Mouse (Mus musculus) liver, embryonic 12.5 days (tissue): ENCODE data around the gene Frmd5. TPM values are rescaled to one million over a fixed set of nuclear protein-coding genes. Genes with fewer than 3 reads are reported as not detected.
A peak's percentile ranks its signal among the peaks of the same experiment; 100 is the strongest.
"Not testable (repeated sequence)": the region's sequence is repeated elsewhere in the genome, so short reads cannot be mapped to it uniquely, and the experiment has no call there.

Source experiments
- ATAC-seq: fragments of 200-750 bp; cut with Nextera tagmentation; 2 replicates; pipeline ENCODE4 v1.8.0; 2017; ENCODE audit warnings: moderate number of reproducible peaks, mild to moderate bottlenecking, moderate library complexity
- H3K27ac ChIP-seq: fragments of 300-500 bp; sonication (generic); 2 replicates; pipeline ENCODE4 v1.5.1; 2016; ENCODE audit warnings: mild to moderate bottlenecking
- H3K27me3 ChIP-seq: fragments of 300-500 bp; sonication (generic); replicated peaks from 2 replicates; pipeline ENCODE4 v1.6.1; 2016; ENCODE audit warnings: mild to moderate bottlenecking, moderate library complexity
- H3K36me3 ChIP-seq: fragments of 300-500 bp; sonication (generic); 2 replicates; pipeline ENCODE4 v1.6.1; 2016; ENCODE audit warnings: mild to moderate bottlenecking, moderate library complexity
- H3K4me1 ChIP-seq: fragments of 300-500 bp; sonication (generic); 2 replicates; pipeline ENCODE4 v1.6.1; 2016
- H3K4me2 ChIP-seq: fragments of 300-500 bp; sonication (generic); 2 replicates; pipeline ENCODE4 v1.6.1; 2016; ENCODE audit warnings: mild to moderate bottlenecking, moderate library complexity
- H3K4me3 ChIP-seq: fragments of 300-500 bp; sonication (generic); 2 replicates; pipeline ENCODE4 v1.5.1; 2016; ENCODE audit warnings: mild to moderate bottlenecking, moderate library complexity
- H3K9ac ChIP-seq: fragments of 300-500 bp; sonication (generic); 2 replicates; pipeline ENCODE4 v1.6.1; 2016; ENCODE audit warnings: mild to moderate bottlenecking, moderate library complexity
- H3K9me3 ChIP-seq: fragments of 300-500 bp; sonication (generic); replicated peaks from 2 replicates; pipeline ENCODE4 v1.6.1; 2016; ENCODE audit warnings: mild to moderate bottlenecking, moderate library complexity
- WGBS: fragments of 180-500 bp; shearing (Covaris S2); methylation state at CpG from one replicate; pipeline ENCODE4 v1.1.7; 2016; ENCODE audit not compliant: insufficient replicate concordance; 5-methylcytosine and 5-hydroxymethylcytosine counted together
- polyA plus RNA-seq: library from polyadenylated mRNA; unstranded; fragments of >200 nt; fragmentation: Nextera tagmentation; extraction: Ambion mirVana; gene quantifications from 2 replicates; pipeline ENCODE4 v1.2.1, GENCODE M21; 2016

Frmd5 gene
- polyA plus RNA-seq, 1 experiment from 2014 or later: 0.25 TPM

GRCm38 (mm10) chr2:121810876-121811275 is 4.0 kb upstream of the Frmd5 start:
- H3K27ac ChIP-seq, H3K9me3 ChIP-seq, H3K36me3 ChIP-seq, H3K4me2 ChIP-seq, H3K9ac ChIP-seq, H3K4me3 ChIP-seq, ATAC-seq: not testable (repeated sequence)
- Histone ChIP-seq H3K4me1 (peaks cover 26% of the 10 kb centered on the region), H3K27me3 (peaks cover 41% of the 10 kb centered on the region)
- WGBS: 44% methylated on average over 6 of the region's 6 CpGs

GRCm38 (mm10) chr2:121809126-121809525 is 2.2 kb upstream of the Frmd5 start:
- 56% methylated on average over 3 of the region's 3 CpGs for WGBS
- Histone ChIP-seq H3K4me3 (no peak overlapping the region), H3K4me1 (peaks cover 27% of the 10 kb centered on the region), H3K27ac (no peak overlapping the region), H3K9me3 (no peaks in the 10 kb centered on the region), H3K9ac (no peak overlapping the region), H3K27me3 (peaks cover 53% of the 10 kb centered on the region), H3K36me3 (no peaks in the 10 kb centered on the region), H3K4me2 (no peak overlapping the region)
- ATAC-seq: no peak

- H3K4me1 ChIP-seq: peaks cover 26% of the 10 kb centered on the region
- H3K4me3 ChIP-seq: peak overlapping the region; percentile 68
- H3K9me3 ChIP-seq: no peaks in the 10 kb centered on the region
- peak; percentile 75 for ATAC-seq
- no peaks in the 10 kb centered on the region for H3K36me3 ChIP-seq
- peak overlapping the region; percentile 84 for H3K4me2 ChIP-seq
- WGBS: 4% methylated on average over 90 of the region's 90 CpGs
- peaks cover 65% of the 10 kb centered on the region for H3K27me3 ChIP-seq
- H3K27ac ChIP-seq: no peak overlapping the region
- H3K9ac ChIP-seq: peak overlapping the region; percentile 44
These were observed 530 bp downstream of the Frmd5 start for GRCm38 (mm10) chr2:121806171-121806943.

- no peaks in the 10 kb centered on the region for H3K4me1 ChIP-seq
- H3K27ac ChIP-seq: no peak overlapping the region
- no peaks in the 10 kb centered on the region for H3K9me3 ChIP-seq
- H3K27me3 ChIP-seq: peaks cover 17% of the 10 kb centered on the region
- no peak overlapping the region for H3K4me3 ChIP-seq
- no peak overlapping the region for H3K9ac ChIP-seq
- no peak for ATAC-seq
- H3K36me3 ChIP-seq: no peaks in the 10 kb centered on the region
- H3K4me2 ChIP-seq: no peak overlapping the region
- 68% methylated on average over 7 of the region's 7 CpGs for WGBS
These were observed 7.8 kb downstream of the Frmd5 start for GRCm38 (mm10) chr2:121799051-121799450.

GRCm38 (mm10) chr2:121795995-121796394 is 10.9 kb downstream of the Frmd5 start:
- Histone ChIP-seq H3K4me3 (no peak overlapping the region), H3K27me3 (0 out of 2 replicates have a peak, but pooled peaks cover 7% of the 10 kb centered on the region), H3K9ac (no peak overlapping the region), H3K36me3 (no peaks in the 10 kb centered on the region), H3K4me2 (no peak overlapping the region), H3K27ac (no peak overlapping the region), H3K4me1 (no peaks in the 10 kb centered on the region), H3K9me3 (no peaks in the 10 kb centered on the region)
- no peak for ATAC-seq
- WGBS: 78% methylated on average over 6 of the region's 6 CpGs

GRCm38 (mm10) chr2:121789777-121790176 is 17.1 kb downstream of the Frmd5 start:
- Histone ChIP-seq H3K9me3 (no peaks in the 10 kb centered on the region), H3K27ac (no peak overlapping the region), H3K9ac (no peak overlapping the region), H3K4me2 (no peak overlapping the region), H3K36me3 (no peaks in the 10 kb centered on the region), H3K4me3 (no peak overlapping the region), H3K4me1 (peaks cover 5% of the 10 kb centered on the region), H3K27me3 (no peaks in the 10 kb centered on the region)
- no peak for ATAC-seq

GRCm38 (mm10) chr2:121788415-121788814 is 18.5 kb downstream of the Frmd5 start:
- no peaks in the 10 kb centered on the region for H3K27me3 ChIP-seq
- no peak for ATAC-seq
- H3K9me3 ChIP-seq: no peaks in the 10 kb centered on the region
- H3K4me3 ChIP-seq: no peak overlapping the region
- H3K4me1 ChIP-seq: peaks cover 5% of the 10 kb centered on the region
- H3K27ac ChIP-seq: no peak overlapping the region
- H3K9ac ChIP-seq: no peak overlapping the region
- no peaks in the 10 kb centered on the region for H3K36me3 ChIP-seq
- H3K4me2 ChIP-seq: no peak overlapping the region
- 80% methylated on average over 2 of the region's 2 CpGs for WGBS

- peaks cover 5% of the 10 kb centered on the region for H3K4me1 ChIP-seq
- ATAC-seq: peak; percentile 86
- H3K9ac ChIP-seq: no peak overlapping the region
- no peaks in the 10 kb centered on the region for H3K36me3 ChIP-seq
- H3K9me3 ChIP-seq: no peaks in the 10 kb centered on the region
- 28% methylated on average over 13 of the region's 13 CpGs for whole genome bisulfite sequencing
- H3K27me3 ChIP-seq: no peaks in the 10 kb centered on the region
- no peak overlapping the region for H3K4me3 ChIP-seq
- peak overlapping the region; percentile 38 for H3K4me2 ChIP-seq
- no peak overlapping the region for H3K27ac ChIP-seq
These were observed 19.1 kb downstream of the Frmd5 start for GRCm38 (mm10) chr2:121787767-121788166.

GRCm38 (mm10) chr2:121787271-121787670 is 19.6 kb downstream of the Frmd5 start:
- H3K4me1 ChIP-seq: peaks cover 5% of the 10 kb centered on the region
- H3K36me3 ChIP-seq: no peaks in the 10 kb centered on the region
- H3K27me3 ChIP-seq: no peaks in the 10 kb centered on the region
- H3K4me3 ChIP-seq: no peak overlapping the region
- H3K9me3 ChIP-seq: no peaks in the 10 kb centered on the region
- peak overlapping the region; percentile 38 for H3K4me2 ChIP-seq
- no peak for ATAC-seq
- WGBS: 28% methylated on average over 7 of the region's 7 CpGs
- H3K9ac ChIP-seq: no peak overlapping the region
- H3K27ac ChIP-seq: no peak overlapping the region

GRCm38 (mm10) chr2:121776219-121776618 is 30.7 kb downstream of the Frmd5 start:
- Histone ChIP-seq H3K9ac (no peak overlapping the region), H3K4me3 (no peak overlapping the region), H3K4me1 (no peaks in the 10 kb centered on the region), H3K27me3 (peaks cover 7% of the 10 kb centered on the region; the same call in 1 of the 2 replicates), H3K27ac (no peak overlapping the region), H3K36me3 (no peaks in the 10 kb centered on the region), H3K9me3 (no peaks in the 10 kb centered on the region), H3K4me2 (no peak overlapping the region)
- ATAC-seq: no peak
- WGBS: 73% methylated on average over 7 of the region's 7 CpGs

- no peak overlapping the region for H3K9ac ChIP-seq
- no peak for ATAC-seq
- H3K9me3 ChIP-seq: no peaks in the 10 kb centered on the region
- H3K27me3 ChIP-seq: no peaks in the 10 kb centered on the region
- no peak overlapping the region for H3K4me2 ChIP-seq
- H3K4me1 ChIP-seq: no peaks in the 10 kb centered on the region
- H3K4me3 ChIP-seq: no peak overlapping the region
- WGBS: 81% methylated on average over 5 of the region's 5 CpGs
- no peaks in the 10 kb centered on the region for H3K36me3 ChIP-seq
- H3K27ac ChIP-seq: no peak overlapping the region
These were observed 42.0 kb downstream of the Frmd5 start for GRCm38 (mm10) chr2:121764851-121765250.

GRCm38 (mm10) chr2:121761861-121762260 is 45.0 kb downstream of the Frmd5 start:
- no peak overlapping the region for H3K9ac ChIP-seq
- 75% methylated on average over 5 of the region's 5 CpGs for WGBS
- no peaks in the 10 kb centered on the region for H3K4me1 ChIP-seq
- no peaks in the 10 kb centered on the region for H3K27me3 ChIP-seq
- ATAC-seq: no peak
- no peak overlapping the region for H3K27ac ChIP-seq
- no peak overlapping the region for H3K4me2 ChIP-seq
- H3K4me3 ChIP-seq: no peak overlapping the region
- H3K9me3 ChIP-seq: no peaks in the 10 kb centered on the region
- no peaks in the 10 kb centered on the region for H3K36me3 ChIP-seq
